Mouse (Mus musculus) spleen, adult 2 months (tissue): ENCODE data around the gene Gm49486.
"Not testable (repeated sequence)": the region's sequence is repeated elsewhere in the genome, so short reads cannot be mapped to it uniquely, and the experiment has no call there.

Experiments used
- CTCF ChIP-seq: fragments of 200-500 bp; IDR thresholded peaks from 2 replicates; pipeline ENCODE4 v1.5.1; 2011; ENCODE audit warnings: mild to moderate bottlenecking, inconsistent platforms; ENCODE audit not compliant: insufficient read depth, insufficient read length, insufficient replicate concordance; ENCODE audit errors: extremely low read depth
- POLR2A ChIP-seq: fragments of 200-500 bp; IDR thresholded peaks from 2 replicates; pipeline ENCODE4 v1.6.1; 2011; ENCODE audit warnings: low read depth, low read length, inconsistent platforms

GRCm38 (mm10) chr15:79225780-79226179, 3.4 kb upstream of the Gm49486 start:
- TF ChIP-seq CTCF, POLR2A: not testable (repeated sequence)
